Mouse (Mus musculus): ENCODE data around the gene Clns1a. TPM values are rescaled to one million over a fixed set of nuclear protein-coding genes. Genes with fewer than 3 reads are reported as not detected.

The Clns1a gene
- 135 TPM for polyA plus RNA-seq (2017; shearing (Covaris generic))

GRCm38 (mm10) chr7:97696506-97697254, at the start of gene Clns1a:
Gene Clns1a (plus strand): TSS chr7:97696634.

DNA sequence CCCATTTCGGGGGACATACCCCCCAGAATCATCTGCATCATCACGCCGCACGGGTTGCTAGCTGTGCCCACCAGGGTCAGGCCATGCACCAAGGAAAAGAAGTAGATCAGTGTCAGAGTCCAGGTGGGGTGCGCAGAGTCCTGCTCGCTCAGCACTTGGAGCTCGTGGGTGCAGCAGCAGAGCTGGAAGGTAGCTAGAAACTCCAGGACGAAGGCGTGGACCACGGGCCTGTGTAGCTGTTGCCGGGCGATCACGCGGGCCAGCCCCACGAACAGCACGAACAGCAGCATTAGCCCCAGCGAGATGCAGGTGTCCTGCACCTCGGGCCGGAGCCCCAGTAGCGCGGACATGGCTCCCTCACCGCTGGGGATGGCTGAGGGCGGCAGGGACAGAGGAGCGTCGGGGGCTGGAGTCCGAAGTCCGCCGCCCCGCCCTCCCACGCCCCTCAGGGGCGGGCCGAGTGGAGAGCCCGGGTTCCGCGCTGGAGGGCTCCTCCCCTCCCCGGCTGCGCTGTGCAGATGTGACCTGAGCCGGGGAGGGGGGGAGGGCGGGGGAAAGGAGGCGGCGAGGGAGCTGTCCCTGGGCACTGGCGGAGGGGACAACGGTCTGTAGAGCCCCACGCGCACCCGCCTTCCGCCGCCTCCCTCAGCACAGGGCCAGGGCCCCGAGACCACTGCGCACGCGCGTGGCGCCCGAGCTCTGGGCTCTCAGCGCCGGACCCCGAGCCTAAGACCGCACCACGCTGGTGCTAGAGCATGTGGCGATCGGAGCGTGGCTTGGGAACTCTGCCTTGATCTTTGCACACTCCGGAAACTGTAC, 41.4 kb downstream of the Clns1a start, which contains the start of gene Aqp11:
Aqp11 (minus strand) TSS at position 652 of the 819 bp plus-strand sequence.

Other genes starting within 250 kb of the Clns1a start
- gene Kctd14, start 245.3 kb upstream of the Clns1a start, polyA plus RNA-seq (2017; shearing (Covaris generic)): 0.32 TPM
- gene Ints4, start 215.7 kb upstream of the Clns1a start, polyA plus RNA-seq (2017; shearing (Covaris generic)): 62.4 TPM
- gene Aamdc, start 117.1 kb upstream of the Clns1a start, polyA plus RNA-seq (2017; shearing (Covaris generic)): 53.9 TPM
- gene Rsf1, start 116.7 kb upstream of the Clns1a start, polyA plus RNA-seq (2017; shearing (Covaris generic)): 26.1 TPM
- gene Aqp11, start 41.7 kb downstream of the Clns1a start, polyA plus RNA-seq (2017; shearing (Covaris generic)): 0.93 TPM
- gene Pak1, start 91.9 kb downstream of the Clns1a start, polyA plus RNA-seq (2017; shearing (Covaris generic)): 5.1 TPM
- gene Gdpd4, start 223.3 kb downstream of the Clns1a start, polyA plus RNA-seq (2017; shearing (Covaris generic)): not detected

Measured in inflammation-experienced regulatory T-cells, adult 16 weeks (primary cell).